Comparison of ENCODE assay signal across 18 mouse cellular contexts in genomic region chr11:31461824-31462223, GRCm38 (mm10).
DNase-seq lines count a peak whose midpoint lies in the region; ATAC-seq and TF ChIP-seq lines count a peak whose summit lies in the region.
"Had no signal": no experiment of that assay in that cellular context is flagged by ENCODE, and none has a peak within 500 bp of the region (broad histone marks: within the 10 kb centered on the region; RNA-seq: fewer than 3 reads in every experiment).

No protein-coding gene starts in this region.

- TF ChIP-seq CTCF in heart, postnatal 0 days (IDR thresholded peaks at IDR 0.05; ENCODE audit: low read depth), result no peak

- no peaks in the 10 kb centered on the region for H3K9me3 ChIP-seq in heart, embryonic 11.5 days (replicated peaks; ENCODE audit: control insufficient read depth, low read length)
- no peaks in the 10 kb centered on the region for H3K9me3 ChIP-seq in heart, postnatal 0 days (replicated peaks; ENCODE audit: control insufficient read depth, low read length)
- H3K9me3 ChIP-seq: forebrain, embryonic 12.5 days; hindbrain, embryonic 10.5 days; intestine, embryonic 15.5 days had no signal

- peak; percentile 24 for DNase-seq in heart, adult 8-10 months (ENCODE audit: low spot score)
- peak; percentile 18 for DNase-seq in heart, postnatal 0 days (ENCODE audit: low spot score)
- no peak for DNase-seq in heart, postnatal 14 days
- DNase-seq in NIH3T3 (ENCODE audit: low read depth), result peak; percentile 50
- DNase-seq in thymus, postnatal 25 days, result no peak
- DNase-seq: adrenal gland, postnatal 25 days; cerebellum, adult 18-20 months; cerebellum, adult 9-11 months; cerebellum, postnatal 36 days; gastrocnemius, postnatal 10 days; kidney, adult 18-20 months had no signal

- H3K27me3 ChIP-seq in heart, embryonic 11.5 days (ENCODE audit: control insufficient read depth, insufficient read depth, low read length), result no peaks in the 10 kb centered on the region
- no peaks in the 10 kb centered on the region for H3K27me3 ChIP-seq in heart, postnatal 0 days (ENCODE audit: control insufficient read depth, insufficient read depth, low read length)
- H3K27me3 ChIP-seq: embryonic facial prominence, embryonic 13.5 days; forebrain, embryonic 12.5 days; intestine, embryonic 15.5 days had no signal

- H3K4me3 ChIP-seq in heart, embryonic 11.5 days (ENCODE audit: low read depth, low read length), result no peak overlapping the region
- H3K4me3 ChIP-seq in heart, postnatal 0 days (ENCODE audit: low read depth, low read length), result no peak overlapping the region
- H3K4me3 ChIP-seq: embryonic facial prominence, embryonic 13.5 days; forebrain, embryonic 12.5 days; hindbrain, embryonic 10.5 days; intestine, embryonic 15.5 days had no signal

- intact Hi-C loops in heart, postnatal 14 days (cut with DNase I), result loop anchor here (10.0 kb wide), 1 partner anchor 153 kb away; no protein-coding TSS in a partner anchor

- no peak; the same call in 1 of the 2 replicates for ATAC-seq in heart, embryonic 11.5 days (replicated peaks; ENCODE audit: insufficient number of reproducible peaks, low FRiP score, low TSS enrichment)
- peak; percentile 57 for ATAC-seq in heart, postnatal 0 days (ENCODE audit: insufficient read depth, low read depth)
- ATAC-seq: forebrain, embryonic 16.5 days; intestine, embryonic 15.5 days had no signal

- TF ChIP-seq EP300 in heart, postnatal 0 days (IDR thresholded peaks at IDR 0.05; ENCODE audit: low read depth), result no peak

- no peaks in the 10 kb centered on the region for H3K4me1 ChIP-seq in heart, embryonic 11.5 days (ENCODE audit: control insufficient read depth, insufficient read depth, low read length)
- H3K4me1 ChIP-seq in heart, postnatal 0 days (ENCODE audit: control insufficient read depth, insufficient read depth), result 0 out of 2 replicates have a peak, but pooled peaks cover 5% of the 10 kb centered on the region
- H3K4me1 ChIP-seq: embryonic facial prominence, embryonic 13.5 days; forebrain, embryonic 12.5 days; hindbrain, embryonic 10.5 days had no signal

- H3K4me2 ChIP-seq in heart, embryonic 11.5 days, result no peak overlapping the region
- no peak overlapping the region for H3K4me2 ChIP-seq in heart, postnatal 0 days (ENCODE audit: low read depth, low read length)
- H3K4me2 ChIP-seq: embryonic facial prominence, embryonic 13.5 days; forebrain, embryonic 12.5 days; hindbrain, embryonic 14.5 days; intestine, embryonic 15.5 days had no signal

- H3K36me3 ChIP-seq in heart, embryonic 11.5 days (ENCODE audit: control insufficient read depth, insufficient read depth, low read length), result no peaks in the 10 kb centered on the region
- no peaks in the 10 kb centered on the region for H3K36me3 ChIP-seq in heart, postnatal 0 days (replicated peaks; ENCODE audit: control insufficient read depth, insufficient read depth, low read length)
- H3K36me3 ChIP-seq: embryonic facial prominence, embryonic 13.5 days; forebrain, embryonic 12.5 days; hindbrain, embryonic 10.5 days; intestine, embryonic 15.5 days had no signal

- H3K27ac ChIP-seq in heart, embryonic 11.5 days (ENCODE audit: low read depth, low read length), result no peak overlapping the region
- 0 out of 2 replicates have a peak overlapping the region, but pooled peaks have one; percentile 13 for H3K27ac ChIP-seq in heart, postnatal 0 days (ENCODE audit: low read depth)
- H3K27ac ChIP-seq: embryonic facial prominence, embryonic 13.5 days; forebrain, embryonic 12.5 days; hindbrain, embryonic 10.5 days; hindbrain, embryonic 14.5 days; intestine, embryonic 15.5 days had no signal

- WGBS in heart, embryonic 11.5 days (ENCODE audit: insufficient replicate concordance), result 70% methylated on average over 4 of the region's 4 CpGs
- 75% methylated on average over 4 of the region's 4 CpGs for WGBS in heart, postnatal 0 days

- H3K9ac ChIP-seq in heart, embryonic 11.5 days (ENCODE audit: low read depth, low read length), result no peak overlapping the region
- H3K9ac ChIP-seq in heart, postnatal 0 days (replicated peaks; ENCODE audit: low read depth, low read length), result no peak overlapping the region
- H3K9ac ChIP-seq: embryonic facial prominence, embryonic 13.5 days; forebrain, embryonic 12.5 days; hindbrain, embryonic 14.5 days; intestine, embryonic 15.5 days had no signal

Comparison
In these comparisons a context has a peak if more than half of its experiments do, and no peak if none do; other contexts are left out.
1. DNase-seq: peak in heart, adult 8-10 months (single experiment), heart, postnatal 0 days (single experiment) and NIH3T3 (single experiment); none in heart, postnatal 14 days (0 of 2) and thymus, postnatal 25 days (single experiment).